Mouse (Mus musculus): ENCODE measurements around the gene Cops9.
A peak's percentile ranks its signal among the peaks of the same experiment; 100 is the strongest.

Gene Cops9

DNA sequence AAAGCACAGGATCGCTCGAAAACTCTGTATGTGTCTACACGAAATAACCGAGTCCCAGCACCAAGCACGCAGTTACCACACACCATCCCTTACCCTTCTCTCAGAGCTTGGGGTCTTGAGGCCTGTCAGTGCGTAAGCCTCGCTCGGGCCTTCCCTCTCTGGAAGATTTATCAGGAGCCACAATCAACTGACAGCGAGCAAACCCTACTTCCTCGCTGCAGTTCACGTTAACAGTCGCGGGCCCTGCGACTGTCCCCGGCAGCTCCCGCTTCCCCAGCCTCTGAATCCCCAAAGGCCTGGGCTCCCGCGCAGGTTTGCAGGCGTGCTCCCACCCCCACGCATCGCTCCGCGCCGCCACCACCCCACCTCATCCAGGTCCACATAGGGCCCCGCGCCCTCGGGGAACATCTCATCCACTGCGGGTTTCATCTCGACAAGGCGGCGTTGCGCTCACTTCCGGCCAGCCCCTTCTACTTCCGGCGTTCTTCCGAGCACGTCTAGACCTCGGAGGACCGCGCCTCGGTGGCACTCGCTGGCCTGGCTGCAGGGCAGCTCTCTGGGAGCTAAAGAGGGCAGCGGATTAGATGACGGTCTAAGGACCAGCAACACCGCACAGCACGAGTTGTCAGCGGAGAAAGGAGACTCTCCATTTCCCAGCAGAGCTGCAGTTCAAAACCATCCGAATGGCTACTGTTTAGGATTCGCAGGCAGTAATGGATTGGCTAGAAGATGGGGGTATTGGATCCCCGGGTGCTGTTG, at the start of gene Cops9:
TSS of gene Cops9 (minus strand) at position 472 of the 759 bp plus-strand sequence.
- peak; percentile 89 for DNase-seq (ENCODE audit: low spot score)

DNA sequence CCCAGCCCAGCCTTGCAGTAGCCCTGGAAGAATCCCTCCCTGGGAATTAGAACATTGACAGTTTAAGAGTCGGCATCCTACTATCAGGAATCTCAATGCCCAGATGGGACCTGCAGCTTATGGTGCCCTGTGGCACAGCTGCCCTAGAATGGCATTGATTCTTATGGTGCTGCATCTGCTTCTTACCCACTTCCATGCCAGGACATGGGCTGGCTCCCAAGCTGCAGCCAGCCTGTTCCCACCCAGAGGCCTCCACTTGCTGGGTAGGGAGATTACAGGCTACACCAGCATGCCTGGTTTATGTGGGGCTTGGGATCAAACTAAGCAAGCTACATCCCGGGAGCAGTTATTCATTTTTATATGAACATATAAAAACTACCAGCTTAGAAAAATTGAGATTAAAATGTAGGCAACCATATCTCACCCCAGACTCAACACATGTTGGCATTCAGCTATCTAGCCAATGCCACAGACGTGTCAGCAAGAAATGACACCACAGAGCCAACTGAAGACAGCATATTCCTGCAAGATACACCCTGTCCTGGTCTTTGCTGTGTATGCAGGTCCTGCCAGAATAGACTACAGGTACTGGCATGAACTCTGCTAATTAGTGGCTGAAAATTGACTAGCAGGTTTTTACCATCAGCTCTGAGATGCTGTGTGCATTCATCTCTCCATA, 49.5 kb upstream of the Cops9 start:
- DNase-seq (ENCODE audit: low spot score), result no peak

DNA sequence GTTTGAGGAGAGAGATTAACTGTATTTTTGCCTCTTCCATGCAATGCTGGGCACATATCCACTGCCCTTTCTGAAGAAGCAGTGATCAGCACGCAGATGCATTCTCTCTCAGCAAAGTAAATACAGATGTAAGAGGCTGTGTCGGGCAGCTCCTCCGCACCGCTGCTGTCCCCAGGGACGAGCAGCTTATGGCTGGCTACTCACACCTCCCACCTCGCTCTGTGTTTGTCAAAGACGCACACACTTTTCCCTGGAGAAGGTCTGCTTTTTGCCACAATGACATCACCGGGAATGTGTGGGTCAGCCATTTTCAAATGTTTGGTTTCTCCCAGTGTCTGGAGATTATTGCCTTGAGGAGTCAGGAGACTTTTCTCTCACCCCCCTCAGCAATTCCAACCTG, 45.2 kb upstream of the Cops9 start:
- no peak for DNase-seq (ENCODE audit: low spot score)

DNA sequence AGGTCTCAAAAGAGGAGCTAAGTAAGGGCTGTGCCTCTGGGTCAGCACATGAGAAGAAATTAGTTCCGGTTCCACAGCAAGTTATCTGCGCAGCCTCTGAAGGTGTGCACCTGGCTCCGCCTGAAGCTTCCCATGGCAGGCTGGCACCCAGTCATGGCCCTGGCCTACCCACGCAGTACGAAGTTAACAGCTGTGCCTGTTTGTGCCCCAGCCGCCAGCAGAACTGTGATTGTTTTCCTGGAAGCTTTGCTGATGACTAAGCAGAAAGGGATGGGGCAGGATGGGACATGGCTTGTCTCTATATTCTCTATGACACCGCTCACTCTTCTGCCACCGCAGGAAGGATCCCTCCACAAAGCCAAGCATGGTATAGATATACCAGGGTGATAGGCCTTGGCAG, 41.4 kb upstream of the Cops9 start:
- DNase-seq (ENCODE audit: low spot score), result no peak

DNA sequence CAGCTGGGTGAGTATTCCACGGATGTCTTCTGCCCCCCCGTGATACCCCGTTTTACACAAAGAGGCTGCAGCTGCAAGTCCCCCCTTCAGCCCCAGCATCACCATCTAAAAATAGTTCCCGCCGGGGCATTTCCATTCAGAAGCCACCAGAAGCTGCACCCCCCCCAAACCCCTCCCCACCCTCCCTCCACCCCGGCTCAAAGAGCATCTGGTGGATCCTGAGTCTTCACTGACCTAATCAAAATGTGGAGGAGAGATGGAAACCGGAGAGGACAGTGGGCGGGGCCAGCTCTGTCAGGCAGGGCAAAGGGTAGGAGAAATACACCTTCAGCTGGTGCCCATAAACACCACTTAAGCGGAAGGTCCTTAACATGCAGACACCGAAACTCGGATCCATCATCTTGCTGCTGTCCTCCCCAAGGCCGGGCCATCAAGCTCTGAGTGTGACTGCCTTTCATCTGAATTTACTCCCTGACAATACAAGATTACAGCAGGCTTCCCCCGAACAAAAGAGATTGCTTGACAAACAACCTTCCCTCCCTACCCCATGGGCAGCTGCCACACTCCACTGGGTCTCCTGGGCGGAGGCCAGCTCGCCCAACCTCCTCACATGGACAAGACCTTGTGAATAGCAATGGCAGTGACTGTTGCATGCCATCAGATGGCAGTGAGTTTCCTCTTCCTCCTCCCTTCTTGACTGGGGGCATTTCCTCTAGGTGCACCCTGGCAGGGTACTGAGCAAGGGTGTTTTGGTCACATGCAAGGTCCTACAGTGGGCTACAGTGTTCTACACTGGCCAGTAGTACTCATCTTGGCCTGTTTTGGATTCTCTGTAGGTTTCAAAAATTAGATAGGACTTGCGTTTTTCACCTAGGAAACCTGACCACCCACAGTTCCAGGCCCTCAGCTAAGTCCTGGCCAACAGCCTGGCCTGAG, 39.2 kb upstream of the Cops9 start:
- no peak for DNase-seq (ENCODE audit: low spot score)

DNA sequence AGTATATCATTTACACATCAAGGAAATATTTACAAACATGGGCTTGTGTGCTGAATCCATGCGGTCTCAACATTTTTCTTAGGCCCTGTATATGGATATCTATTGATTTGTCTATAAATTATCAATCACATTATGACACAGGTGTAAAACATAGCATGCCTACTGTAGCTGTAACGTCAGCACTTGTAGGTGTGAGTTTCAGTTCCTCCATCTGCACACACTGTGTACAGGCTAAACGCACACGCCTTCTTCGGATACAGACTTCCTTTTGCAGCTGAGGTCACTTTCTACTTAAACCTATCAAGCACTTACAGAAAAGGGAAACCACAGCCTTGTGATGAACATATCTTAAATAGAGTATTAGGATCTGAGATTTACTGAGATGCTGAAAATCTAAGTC, 37.0 kb upstream of the Cops9 start:
- DNase-seq (ENCODE audit: low spot score), result no peak

DNA sequence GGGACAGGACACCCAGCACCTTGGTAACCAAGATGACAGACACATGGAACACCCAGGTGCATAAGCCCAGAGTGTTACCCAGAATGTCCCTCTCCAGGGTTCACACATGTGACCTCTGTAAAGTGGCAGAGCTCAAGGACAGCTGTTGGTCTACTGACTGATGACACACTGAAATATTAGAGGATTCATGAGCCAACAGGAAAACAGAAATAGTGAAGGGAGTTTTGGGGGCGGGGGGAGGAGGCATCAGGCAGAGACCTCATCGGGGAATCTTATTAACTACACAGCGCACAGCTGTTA, 34.8 kb upstream of the Cops9 start:
- no peak for DNase-seq (ENCODE audit: low spot score)

DNA sequence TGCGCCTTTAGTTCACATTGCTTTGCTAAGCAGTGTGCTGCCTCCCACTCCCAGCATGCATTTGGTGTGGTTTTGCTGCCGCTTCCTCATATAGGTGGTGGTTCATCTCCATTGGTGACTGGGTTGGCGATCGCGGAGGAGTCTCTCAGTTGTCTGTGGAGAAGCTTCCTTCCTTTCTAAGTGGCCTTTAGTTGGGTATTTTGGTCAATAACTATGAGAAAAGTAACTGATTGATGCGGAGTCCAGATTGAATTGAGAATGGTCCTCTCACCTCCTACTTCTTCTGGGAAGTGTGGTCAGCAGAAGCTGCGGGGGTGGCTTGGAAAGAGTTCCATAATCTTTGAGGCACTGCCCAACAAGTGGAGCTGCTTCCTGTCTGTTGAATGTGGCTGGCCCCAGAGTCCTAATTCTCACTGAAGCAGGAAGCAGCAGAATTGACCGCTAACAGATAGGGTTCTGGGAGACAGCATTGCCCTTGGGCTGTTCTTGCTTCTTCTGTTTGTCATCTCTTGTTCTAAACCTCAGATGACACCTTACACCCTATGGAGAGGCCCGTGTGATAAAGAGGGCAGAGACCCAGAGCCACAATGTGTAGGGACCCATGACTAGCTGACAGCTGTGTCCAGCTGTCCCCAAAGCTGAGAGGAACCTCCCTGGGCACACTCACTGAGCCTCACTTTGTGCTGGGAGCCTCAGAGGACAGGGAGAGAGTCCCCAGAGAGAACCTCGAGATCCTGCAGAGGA, 34.3 kb upstream of the Cops9 start:
- no peak for DNase-seq (ENCODE audit: low spot score)

DNA sequence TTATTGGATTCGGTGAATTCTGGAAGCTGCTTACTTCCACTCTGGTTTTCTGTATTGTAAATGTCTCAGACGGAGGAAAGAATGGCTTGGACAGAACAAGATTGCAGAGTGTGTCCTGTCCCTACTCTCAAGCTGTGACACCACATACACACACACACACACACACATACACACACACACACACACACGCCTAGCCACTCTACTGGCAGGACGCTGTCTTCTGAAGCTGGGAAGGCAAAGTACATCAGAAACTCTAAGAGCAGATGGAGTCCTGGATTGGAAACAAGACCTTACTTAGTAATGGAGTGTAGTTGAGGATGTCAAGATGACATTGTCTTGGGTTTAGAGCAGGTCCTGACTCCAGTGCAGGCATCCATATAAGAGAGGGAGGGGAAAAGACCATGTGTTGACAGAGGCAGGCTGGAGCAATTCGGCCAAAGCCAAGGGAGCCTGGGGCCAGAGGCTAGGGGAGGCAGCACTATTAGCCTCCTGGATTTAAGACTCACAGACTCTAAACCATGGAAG, 31.5 kb upstream of the Cops9 start:
- no peak for DNase-seq (ENCODE audit: low spot score)

DNA sequence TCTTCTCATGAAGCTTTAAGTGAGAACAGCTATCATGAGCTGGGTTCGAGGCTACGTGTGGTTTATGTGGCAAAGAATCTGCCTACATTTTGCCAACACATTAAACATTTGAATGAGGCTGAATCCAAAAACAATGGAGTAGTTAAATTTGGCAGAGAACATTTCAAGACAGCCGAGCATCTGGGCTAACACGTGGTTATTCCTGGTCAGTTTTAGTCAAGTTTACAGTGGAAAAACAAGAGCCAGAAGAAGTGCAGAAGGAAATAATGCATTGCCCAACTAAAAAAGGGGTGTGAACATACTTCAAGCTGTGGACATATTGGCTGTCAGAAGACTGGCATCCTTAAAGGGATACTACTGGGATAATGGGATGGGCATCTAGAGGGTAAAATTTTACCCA, 29.5 kb upstream of the Cops9 start:
- DNase-seq (ENCODE audit: low spot score), result no peak

DNA sequence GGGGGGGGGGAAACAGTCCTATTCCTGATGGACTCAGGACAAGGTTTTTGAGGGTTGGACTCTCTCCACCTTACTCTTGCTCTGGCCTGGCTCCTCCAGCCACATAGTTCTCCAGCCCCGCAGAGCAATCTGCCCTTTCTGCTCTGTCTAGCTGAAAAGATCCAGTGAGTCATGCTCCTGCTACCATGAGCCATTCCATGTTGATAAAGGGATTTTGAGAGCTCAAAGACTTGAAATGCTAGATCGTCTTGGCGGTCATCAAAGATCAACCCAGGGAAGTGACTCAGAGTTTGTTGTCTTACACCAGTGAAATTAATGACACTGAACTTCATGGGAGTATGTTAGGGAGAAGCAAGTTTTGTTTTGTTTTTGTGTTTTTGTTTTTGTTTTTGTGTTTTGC, 27.6 kb upstream of the Cops9 start:
- DNase-seq (ENCODE audit: low spot score), result no peak

DNA sequence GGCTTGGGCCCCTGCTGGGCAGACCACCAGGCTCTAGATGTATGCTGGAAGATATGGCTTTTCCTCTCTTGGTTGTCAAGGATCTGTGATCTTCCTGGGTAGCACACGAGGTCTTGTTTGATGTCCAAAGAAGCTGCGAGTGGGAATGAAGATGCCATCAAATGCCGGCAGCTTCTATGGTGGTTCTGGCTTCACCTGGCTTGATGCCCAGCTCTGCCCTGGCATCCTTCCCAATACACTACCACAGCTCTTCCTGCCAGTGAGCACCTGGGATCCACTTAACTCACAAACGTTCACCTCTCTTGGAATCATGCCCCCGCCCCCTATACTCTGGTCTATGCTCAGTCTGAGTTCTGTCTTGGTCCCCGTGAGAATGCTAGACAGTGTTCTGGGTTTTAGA, 25.3 kb upstream of the Cops9 start:
- DNase-seq (ENCODE audit: low spot score), result no peak

DNA sequence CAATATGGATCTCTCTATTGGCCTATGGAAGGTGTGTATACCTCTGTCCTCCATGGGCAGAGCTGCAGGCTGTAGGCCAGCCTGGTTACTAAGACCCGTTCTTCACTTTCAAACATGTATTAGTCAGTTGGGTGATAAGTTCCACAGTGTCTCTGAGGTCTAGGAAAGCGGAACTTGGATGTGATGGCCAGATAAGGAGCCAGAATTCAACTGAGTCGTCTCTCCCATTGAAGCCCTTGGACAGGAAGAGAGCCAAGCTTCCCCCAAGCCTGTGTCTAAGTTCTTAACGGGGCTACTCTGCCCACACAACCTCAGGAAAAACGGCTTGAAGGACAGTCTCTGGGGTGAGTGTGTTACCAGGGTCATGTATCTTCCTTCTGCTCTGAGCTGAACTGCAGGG, 17.6 kb upstream of the Cops9 start:
- no peak for DNase-seq (ENCODE audit: low spot score)

DNA sequence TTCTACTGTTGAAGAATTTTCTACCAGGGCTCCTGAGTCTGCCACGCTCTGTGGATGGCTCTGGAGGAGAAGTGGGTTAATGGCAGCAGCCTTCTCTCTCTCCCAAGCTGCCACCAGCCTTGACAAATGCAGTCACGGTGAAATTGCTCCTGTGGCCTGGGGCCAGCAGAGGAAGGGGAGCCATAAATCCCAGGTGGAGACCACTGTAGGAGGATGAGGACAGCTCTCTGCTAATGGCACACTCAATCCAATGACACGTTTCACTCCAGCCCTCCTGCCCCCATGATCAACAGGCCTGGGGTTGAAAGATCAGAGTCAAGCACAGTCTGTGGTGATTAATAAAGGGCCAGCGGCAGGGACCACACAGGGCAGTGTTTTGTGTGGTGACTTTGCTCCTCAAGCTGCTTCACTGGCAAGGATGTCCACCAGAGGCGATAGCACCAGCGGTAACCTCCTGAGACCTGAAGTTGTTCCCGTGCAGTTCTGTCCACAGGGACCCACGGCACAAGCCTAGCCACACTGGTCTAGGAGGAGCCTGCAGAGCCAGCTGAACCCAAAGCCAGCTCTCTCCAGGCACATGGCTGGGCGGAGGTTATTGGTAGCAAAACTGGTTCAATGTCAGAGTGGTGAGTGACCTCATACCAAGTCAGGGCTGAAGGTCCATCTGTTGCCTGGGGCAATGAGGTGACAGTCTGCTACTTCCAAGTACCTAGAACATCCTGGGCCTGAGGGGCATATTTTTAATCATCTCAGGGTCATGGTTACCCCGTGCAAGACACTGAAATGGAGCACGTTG, 15.4 kb upstream of the Cops9 start:
- DNase-seq (ENCODE audit: low spot score), result no peak

DNA sequence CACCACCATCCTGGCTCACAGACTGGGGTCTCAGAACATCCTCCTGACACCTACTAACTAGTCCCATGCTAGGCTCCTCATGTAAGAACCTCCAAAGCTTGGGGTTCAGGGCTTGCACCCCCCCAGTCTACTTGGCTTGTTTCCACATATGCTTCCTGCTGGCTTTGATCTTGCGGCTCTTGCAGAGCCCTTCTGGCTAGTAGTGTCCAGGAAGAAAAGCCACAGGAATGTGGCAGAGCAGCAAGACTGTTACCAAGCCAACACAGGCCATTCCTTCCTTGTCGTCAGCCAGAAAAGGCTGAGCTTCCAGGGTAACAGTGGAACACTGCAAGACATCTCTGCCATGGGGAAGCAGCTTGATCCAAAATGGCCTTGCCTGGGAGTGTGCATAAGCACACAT, 12.9 kb upstream of the Cops9 start:
- no peak for DNase-seq (ENCODE audit: low spot score)

DNA sequence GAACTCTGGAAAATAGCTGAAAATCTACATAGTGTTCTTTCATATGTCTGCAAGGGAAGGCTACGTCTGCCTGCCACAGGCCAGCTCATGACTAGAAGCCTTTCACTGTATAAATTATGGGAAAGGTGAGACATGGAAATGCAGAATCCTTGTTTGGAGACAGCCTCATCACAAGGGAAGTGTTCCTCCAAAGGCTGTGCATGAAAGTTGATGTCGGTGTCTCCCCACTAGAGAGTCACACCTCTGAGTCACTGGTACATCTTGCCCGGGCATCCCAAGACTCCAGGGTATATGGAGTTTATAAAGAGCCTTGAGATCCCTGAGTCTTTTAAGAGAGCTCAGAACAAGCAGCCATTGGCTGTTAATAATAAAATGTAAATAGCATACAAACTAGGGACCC, 11.4 kb upstream of the Cops9 start:
- no peak for DNase-seq (ENCODE audit: low spot score)

DNA sequence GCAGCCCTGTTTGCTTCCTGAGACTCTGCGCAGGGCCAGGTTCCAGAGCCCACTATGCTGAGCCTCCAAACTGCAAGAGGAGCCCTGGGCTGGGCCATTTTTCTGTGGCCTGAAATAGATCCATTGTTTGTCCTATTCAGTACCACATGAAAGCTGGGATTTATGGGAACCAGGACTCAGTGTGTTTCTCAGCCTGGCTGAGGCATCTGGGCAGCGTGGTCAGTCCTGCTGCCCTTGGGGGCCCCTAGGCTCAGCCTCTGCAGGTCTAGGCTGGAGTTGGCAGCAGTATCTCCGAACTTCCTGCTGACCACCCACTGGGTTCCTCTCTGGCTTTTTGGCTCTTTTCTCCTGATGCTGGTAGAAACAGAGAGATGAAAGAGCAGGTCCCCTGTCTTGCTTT, 9.7 kb upstream of the Cops9 start:
- DNase-seq (ENCODE audit: low spot score), result no peak

DNA sequence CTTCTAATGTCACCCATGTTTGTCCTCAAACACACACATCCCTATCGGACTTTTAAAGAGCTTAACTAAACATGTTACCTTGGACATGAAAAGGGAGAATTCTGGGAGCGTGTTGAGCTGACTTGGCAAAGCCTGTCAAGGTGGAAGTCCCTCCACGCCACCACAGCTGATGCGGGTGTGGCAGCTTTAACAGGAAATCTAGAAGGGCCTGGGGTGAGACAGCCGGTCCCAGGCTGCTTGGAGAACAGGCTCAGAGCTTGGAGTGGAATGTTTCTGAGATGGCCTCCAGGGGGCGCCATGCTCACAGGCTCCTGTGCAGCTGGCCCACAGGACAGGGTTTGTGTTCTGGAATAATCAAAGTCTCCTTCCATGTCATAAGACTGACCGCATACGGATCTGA, 6.9 kb upstream of the Cops9 start, which contains the start of gene Otos:
TSS of gene Otos (minus strand) at position 169 of the 400 bp plus-strand sequence.
- DNase-seq (ENCODE audit: low spot score), result peak; percentile 85

DNA sequence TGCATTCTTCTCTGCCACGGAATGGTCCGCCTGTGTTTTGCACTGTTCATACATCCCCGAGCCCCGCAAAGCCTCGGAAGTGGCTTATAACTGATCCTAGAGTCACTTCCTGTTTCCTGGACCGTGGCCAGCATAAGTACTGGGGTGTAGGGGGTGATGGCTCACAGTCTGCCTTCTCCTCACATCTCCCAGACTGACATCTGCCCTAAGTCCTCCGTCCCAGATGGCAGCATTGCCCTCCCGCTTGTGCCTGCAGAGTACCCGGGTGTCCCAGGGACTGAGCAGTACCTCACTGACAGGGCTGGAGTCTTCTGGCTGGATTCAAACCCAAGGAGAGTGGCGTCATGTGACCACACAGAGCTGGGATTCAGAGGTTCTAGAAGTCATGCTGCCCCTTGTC, 6.4 kb upstream of the Cops9 start:
- no peak for DNase-seq (ENCODE audit: low spot score)

DNA sequence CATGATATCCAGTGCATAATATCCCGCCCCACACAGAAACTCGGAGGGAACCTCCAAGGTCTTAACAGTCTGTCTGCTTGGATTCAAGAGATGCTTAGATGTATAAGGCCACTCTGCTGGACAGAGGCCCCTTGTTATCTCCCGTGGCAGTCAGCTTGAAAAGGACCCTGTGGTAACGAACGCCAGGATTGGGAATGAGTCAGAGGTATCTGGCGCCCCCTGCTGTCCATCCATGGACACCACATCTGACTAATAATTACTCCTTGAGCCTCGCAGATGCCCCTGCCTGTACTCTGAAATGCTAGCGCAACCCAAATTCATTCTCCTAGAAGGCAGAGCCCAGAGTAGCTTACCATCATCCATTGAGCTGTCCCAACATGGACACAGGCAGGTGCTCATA, 6.0 kb upstream of the Cops9 start:
- DNase-seq (ENCODE audit: low spot score), result peak; percentile 86

DNA sequence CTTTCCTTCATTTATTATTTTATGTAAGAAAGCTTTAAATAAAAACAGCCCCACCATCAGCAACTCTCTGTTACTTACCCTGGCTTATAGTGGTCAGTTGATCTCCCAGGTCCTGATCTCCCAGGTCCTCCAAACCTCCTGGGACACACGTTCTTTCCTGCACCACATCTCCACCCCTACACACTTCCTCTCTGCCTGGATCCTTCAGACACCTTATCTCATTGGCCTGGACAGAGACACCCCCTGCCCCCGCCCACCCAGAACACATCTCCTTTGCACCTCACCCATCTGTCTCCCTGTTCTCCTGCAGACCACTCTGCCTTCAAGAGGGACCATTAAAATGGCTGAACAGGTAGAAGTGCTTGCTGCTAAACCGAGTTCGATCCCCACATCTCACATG, 5.2 kb upstream of the Cops9 start:
- DNase-seq (ENCODE audit: low spot score), result no peak
